Mouse (Mus musculus) intestine, embryonic 15.5 days (tissue): ENCODE measurements around the gene Tenm2. TPM values are rescaled to one million over a fixed set of nuclear protein-coding genes. Genes with fewer than 3 reads are reported as not detected.
A peak's percentile ranks its signal among the peaks of the same experiment; 100 is the strongest.

Source experiments
- ATAC-seq: fragments of 200-750 bp; cut with Nextera tagmentation; 2 replicates; pipeline ENCODE4 v1.8.0; 2017; ENCODE audit warnings: moderate TSS enrichment, moderate library complexity
- H3K27ac ChIP-seq: fragments of 300-500 bp; sonication (generic); 2 replicates; pipeline ENCODE4 v1.5.1; 2015; ENCODE audit warnings: mild to moderate bottlenecking, inconsistent platforms
- H3K27me3 ChIP-seq: fragments of 300-500 bp; sonication (generic); replicated peaks from 2 replicates; pipeline ENCODE4 v1.6.1; 2015; ENCODE audit warnings: inconsistent platforms
- H3K36me3 ChIP-seq: fragments of 300-500 bp; sonication (generic); 2 replicates; pipeline ENCODE4 v1.6.1; 2015; ENCODE audit warnings: inconsistent platforms
- H3K4me1 ChIP-seq: fragments of 300-500 bp; sonication (generic); replicated peaks from 2 replicates; pipeline ENCODE4 v1.6.1; 2015; ENCODE audit warnings: inconsistent platforms
- H3K4me2 ChIP-seq: fragments of 300-500 bp; sonication (generic); replicated peaks from 2 replicates; pipeline ENCODE4 v1.6.1; 2015; ENCODE audit warnings: mild to moderate bottlenecking, inconsistent platforms
- H3K4me3 ChIP-seq: fragments of 300-500 bp; sonication (generic); replicated peaks from 2 replicates; pipeline ENCODE4 v1.5.1; 2015; ENCODE audit warnings: inconsistent platforms
- H3K9ac ChIP-seq: fragments of 300-500 bp; sonication (generic); 2 replicates; pipeline ENCODE4 v1.6.1; 2015; ENCODE audit warnings: inconsistent platforms
- H3K9me3 ChIP-seq: fragments of 300-500 bp; sonication (generic); 2 replicates; pipeline ENCODE4 v1.6.1; 2016; ENCODE audit warnings: inconsistent platforms
- WGBS: fragments of 180-500 bp; shearing (Covaris S2); methylation state at CpG from one replicate; pipeline ENCODE4 v1.1.7; 2015; 5-methylcytosine and 5-hydroxymethylcytosine counted together
- polyA plus RNA-seq: library from polyadenylated mRNA; unstranded; fragments of >200 nt; fragmentation: Nextera tagmentation; extraction: Ambion mirVana; gene quantifications from 2 replicates; pipeline ENCODE4 v1.2.1, GENCODE M21; 2015

Gene Tenm2
- polyA plus RNA-seq, 1 experiment from 2014 or later = 0.65 TPM

- Histone ChIP-seq H3K27me3 (no peaks in the 10 kb centered on the region), H3K36me3 (no peaks in the 10 kb centered on the region), H3K4me2 (no peak overlapping the region), H3K9me3 (no peaks in the 10 kb centered on the region), H3K4me1 (no peaks in the 10 kb centered on the region), H3K4me3 (no peak overlapping the region), H3K27ac (no peak overlapping the region), H3K9ac (no peak overlapping the region)
- no peak for ATAC-seq
- 76% methylated on average over 3 of the region's 3 CpGs for WGBS
Measured at GRCm38 (mm10) chr11:36727800-36728199, 508.0 kb downstream of the Tenm2 start.

- Histone ChIP-seq H3K4me1 (no peaks in the 10 kb centered on the region), H3K27ac (no peak overlapping the region), H3K4me2 (no peak overlapping the region), H3K27me3 (no peaks in the 10 kb centered on the region), H3K4me3 (no peak overlapping the region), H3K9me3 (no peaks in the 10 kb centered on the region), H3K36me3 (no peaks in the 10 kb centered on the region), H3K9ac (no peak overlapping the region)
- no peak for ATAC-seq
- WGBS = 79% methylated on average over 2 of the region's 2 CpGs
Measured at GRCm38 (mm10) chr11:36702881-36703280, 532.9 kb downstream of the Tenm2 start.

GRCm38 (mm10) chr11:36700951-36701350 lies 534.8 kb downstream of the Tenm2 start:
- no peaks in the 10 kb centered on the region for H3K4me1 ChIP-seq
- no peak overlapping the region for H3K27ac ChIP-seq
- 88% methylated on average over 3 of the region's 3 CpGs for WGBS

GRCm38 (mm10) chr11:36700131-36700530 lies 535.6 kb downstream of the Tenm2 start:
- ATAC-seq = no peak
- H3K27ac ChIP-seq = no peak overlapping the region
- no peaks in the 10 kb centered on the region for H3K36me3 ChIP-seq
- no peak overlapping the region for H3K9ac ChIP-seq
- H3K27me3 ChIP-seq = no peaks in the 10 kb centered on the region
- WGBS = 82% methylated on average over 6 of the region's 6 CpGs
- no peak overlapping the region for H3K4me3 ChIP-seq
- no peak overlapping the region for H3K4me2 ChIP-seq
- H3K9me3 ChIP-seq = no peaks in the 10 kb centered on the region
- H3K4me1 ChIP-seq = no peaks in the 10 kb centered on the region

More at GRCm38 (mm10) chr11:36700951-36701350, 534.8 kb downstream of the Tenm2 start:
- Histone ChIP-seq H3K9ac (no peak overlapping the region), H3K4me2 (no peak overlapping the region), H3K27me3 (no peaks in the 10 kb centered on the region), H3K4me3 (no peak overlapping the region), H3K9me3 (no peaks in the 10 kb centered on the region), H3K36me3 (no peaks in the 10 kb centered on the region)
- ATAC-seq = no peak

GRCm38 (mm10) chr11:36698268-36698667 lies 537.5 kb downstream of the Tenm2 start:
- Histone ChIP-seq H3K36me3 (no peaks in the 10 kb centered on the region), H3K9me3 (no peaks in the 10 kb centered on the region), H3K27me3 (no peaks in the 10 kb centered on the region), H3K4me1 (no peaks in the 10 kb centered on the region), H3K4me2 (no peak overlapping the region), H3K27ac (no peak overlapping the region), H3K9ac (no peak overlapping the region), H3K4me3 (no peak overlapping the region)
- 69% methylated on average over 7 of the region's 7 CpGs for WGBS
- no peak for ATAC-seq

- Histone ChIP-seq H3K27ac (no peak overlapping the region), H3K27me3 (no peaks in the 10 kb centered on the region), H3K4me1 (no peaks in the 10 kb centered on the region), H3K4me2 (no peak overlapping the region), H3K9ac (no peak overlapping the region), H3K9me3 (no peaks in the 10 kb centered on the region), H3K4me3 (no peak overlapping the region), H3K36me3 (no peaks in the 10 kb centered on the region)
- no peak for ATAC-seq
- 68% methylated on average over 8 of the region's 8 CpGs for WGBS
Measured at GRCm38 (mm10) chr11:36697816-36698215, 537.9 kb downstream of the Tenm2 start.

GRCm38 (mm10) chr11:36697021-36697639 lies 538.6 kb downstream of the Tenm2 start:
- H3K27me3 ChIP-seq = no peaks in the 10 kb centered on the region
- 55% methylated on average over 10 of the region's 10 CpGs for WGBS

GRCm38 (mm10) chr11:36694810-36695209 lies 541.0 kb downstream of the Tenm2 start:
- H3K4me2 ChIP-seq = no peak overlapping the region
- H3K9me3 ChIP-seq = no peaks in the 10 kb centered on the region
- no peak overlapping the region for H3K27ac ChIP-seq
- H3K4me1 ChIP-seq = no peaks in the 10 kb centered on the region
- 60% methylated on average over 8 of the region's 8 CpGs for WGBS
- H3K27me3 ChIP-seq = no peaks in the 10 kb centered on the region
- ATAC-seq = no peak
- H3K4me3 ChIP-seq = no peak overlapping the region
- no peaks in the 10 kb centered on the region for H3K36me3 ChIP-seq
- no peak overlapping the region for H3K9ac ChIP-seq

More at GRCm38 (mm10) chr11:36697021-36697639, 538.6 kb downstream of the Tenm2 start:
- no peak overlapping the region for H3K4me3 ChIP-seq
- no peak overlapping the region for H3K27ac ChIP-seq
- no peaks in the 10 kb centered on the region for H3K4me1 ChIP-seq
- no peak overlapping the region for H3K4me2 ChIP-seq
- no peaks in the 10 kb centered on the region for H3K9me3 ChIP-seq
- H3K36me3 ChIP-seq = no peaks in the 10 kb centered on the region
- H3K9ac ChIP-seq = no peak overlapping the region
- ATAC-seq = no peak

GRCm38 (mm10) chr11:36692637-36693036 lies 543.1 kb downstream of the Tenm2 start:
- Histone ChIP-seq H3K27ac (no peak overlapping the region), H3K9ac (no peak overlapping the region), H3K4me1 (no peaks in the 10 kb centered on the region), H3K4me3 (no peak overlapping the region), H3K27me3 (no peaks in the 10 kb centered on the region), H3K9me3 (no peaks in the 10 kb centered on the region), H3K4me2 (no peak overlapping the region), H3K36me3 (no peaks in the 10 kb centered on the region)
- ATAC-seq = no peak
- 77% methylated on average over 3 of the region's 3 CpGs for WGBS

GRCm38 (mm10) chr11:36690826-36691225 lies 544.9 kb downstream of the Tenm2 start:
- H3K9ac ChIP-seq = no peak overlapping the region
- no peaks in the 10 kb centered on the region for H3K4me1 ChIP-seq
- H3K9me3 ChIP-seq = no peaks in the 10 kb centered on the region
- WGBS = 61% methylated on average over 6 of the region's 6 CpGs
- H3K27me3 ChIP-seq = no peaks in the 10 kb centered on the region
- H3K4me2 ChIP-seq = no peak overlapping the region
- H3K27ac ChIP-seq = no peak overlapping the region
- no peaks in the 10 kb centered on the region for H3K36me3 ChIP-seq
- H3K4me3 ChIP-seq = no peak overlapping the region
- ATAC-seq = no peak

GRCm38 (mm10) chr11:36686253-36686652 lies 549.5 kb downstream of the Tenm2 start:
- no peak overlapping the region for H3K27ac ChIP-seq
- no peak for ATAC-seq
- no peak overlapping the region for H3K4me3 ChIP-seq
- H3K9ac ChIP-seq = no peak overlapping the region
- no peaks in the 10 kb centered on the region for H3K9me3 ChIP-seq
- H3K4me2 ChIP-seq = no peak overlapping the region
- no peaks in the 10 kb centered on the region for H3K4me1 ChIP-seq
- 61% methylated on average over 6 of the region's 6 CpGs for WGBS
- H3K36me3 ChIP-seq = no peaks in the 10 kb centered on the region
- no peaks in the 10 kb centered on the region for H3K27me3 ChIP-seq

- WGBS = 85% methylated on average over 2 of the region's 2 CpGs
- H3K4me1 ChIP-seq = no peaks in the 10 kb centered on the region
- H3K27me3 ChIP-seq = no peaks in the 10 kb centered on the region
- H3K36me3 ChIP-seq = no peaks in the 10 kb centered on the region
- no peak overlapping the region for H3K4me2 ChIP-seq
- H3K27ac ChIP-seq = no peak overlapping the region
- no peak overlapping the region for H3K9ac ChIP-seq
- no peaks in the 10 kb centered on the region for H3K9me3 ChIP-seq
- no peak for ATAC-seq
- H3K4me3 ChIP-seq = no peak overlapping the region
Measured at GRCm38 (mm10) chr11:36679361-36679760, 556.4 kb downstream of the Tenm2 start.

- Histone ChIP-seq H3K4me1 (no peaks in the 10 kb centered on the region), H3K9ac (no peak overlapping the region), H3K9me3 (no peaks in the 10 kb centered on the region), H3K36me3 (no peaks in the 10 kb centered on the region), H3K27ac (no peak overlapping the region), H3K27me3 (no peaks in the 10 kb centered on the region), H3K4me3 (no peak overlapping the region), H3K4me2 (peak overlapping the region; percentile 68; the same call in 1 of the 2 replicates)
- no peak for ATAC-seq
- 36% methylated on average over 2 of the region's 2 CpGs for WGBS
Measured at GRCm38 (mm10) chr11:36678542-36678941, 557.2 kb downstream of the Tenm2 start.
